Mouse (Mus musculus) midbrain, embryonic 15.5 days (tissue): ENCODE data around the gene Gm11992. TPM values are rescaled to one million over a fixed set of nuclear protein-coding genes. Genes with fewer than 3 reads are reported as not detected.

Source experiments
- ATAC-seq: fragments of 200-750 bp; cut with Nextera tagmentation; replicated peaks from 2 replicates; pipeline ENCODE4 v1.8.0; 2017; ENCODE audit warnings: moderate TSS enrichment
- H3K27ac ChIP-seq: fragments of 300-500 bp; sonication (generic); 2 replicates; pipeline ENCODE4 v1.5.1; 2015; ENCODE audit warnings: mild to moderate bottlenecking, inconsistent platforms
- H3K27me3 ChIP-seq: fragments of 300-500 bp; sonication (generic); replicated peaks from 2 replicates; pipeline ENCODE4 v1.6.1; 2015; ENCODE audit warnings: inconsistent platforms
- H3K36me3 ChIP-seq: fragments of 300-500 bp; sonication (generic); replicated peaks from 2 replicates; pipeline ENCODE4 v1.6.1; 2015; ENCODE audit warnings: inconsistent platforms
- H3K4me1 ChIP-seq: fragments of 300-500 bp; sonication (generic); 2 replicates; pipeline ENCODE4 v1.6.1; 2015; ENCODE audit warnings: inconsistent platforms
- H3K4me2 ChIP-seq: fragments of 300-500 bp; sonication (generic); 2 replicates; pipeline ENCODE4 v1.6.1; 2015; ENCODE audit warnings: inconsistent platforms, mild to moderate bottlenecking, moderate library complexity
- H3K4me3 ChIP-seq: fragments of 300-500 bp; sonication (generic); 2 replicates; pipeline ENCODE4 v1.5.1; 2015; ENCODE audit warnings: mild to moderate bottlenecking, inconsistent platforms
- H3K9ac ChIP-seq: fragments of 300-500 bp; sonication (generic); 2 replicates; pipeline ENCODE4 v1.6.1; 2015; ENCODE audit warnings: mild to moderate bottlenecking, inconsistent platforms
- H3K9me3 ChIP-seq: fragments of 300-500 bp; sonication (generic); 2 replicates; pipeline ENCODE4 v1.6.1; 2016; ENCODE audit warnings: inconsistent platforms
- WGBS: fragments of 180-500 bp; shearing (Covaris S2); methylation state at CpG from one replicate; pipeline ENCODE4 v1.1.7; 2015; ENCODE audit warnings: mixed read lengths; 5-methylcytosine and 5-hydroxymethylcytosine counted together
- polyA plus RNA-seq: library from polyadenylated mRNA; unstranded; fragments of >200 nt; fragmentation: Nextera tagmentation; extraction: Ambion mirVana; gene quantifications from 2 replicates; pipeline ENCODE4 v1.2.1, GENCODE M21; 2015

The Gm11992 gene
- 1.6 and 2.1 TPM in 2 replicates for polyA plus RNA-seq

- ATAC-seq: peak; percentile 100
- Histone ChIP-seq H3K9ac (peak within 1 kb of the TSS; percentile 31), H3K9me3 (no peaks in the 10 kb centered on the region), H3K4me1 (peaks cover 10% of the 10 kb centered on the region), H3K27me3 (peaks cover 12% of the 10 kb centered on the region), H3K36me3 (no peaks in the 10 kb centered on the region), H3K4me3 (peak within 1 kb of the TSS; percentile 55), H3K4me2 (peak within 1 kb of the TSS; percentile 98), H3K27ac (no peak within 1 kb of the TSS)
- 5% methylated on average over 21 of the region's 21 CpGs for WGBS
These were observed at the start of gene Gm11992 for GRCm38 (mm10) chr11:9048011-9048702. Gene Gm11992, plus strand, starts transcription at chr11:9048594.

GRCm38 (mm10) chr11:9008761-9009160, 39.6 kb upstream of the Gm11992 start:
- WGBS: 98% methylated on average over 5 of the region's 5 CpGs
- peaks cover 13% of the 10 kb centered on the region for H3K4me1 ChIP-seq
- no peak for ATAC-seq
- H3K4me2 ChIP-seq: no peak overlapping the region
- no peak overlapping the region for H3K9ac ChIP-seq
- H3K9me3 ChIP-seq: no peaks in the 10 kb centered on the region
- H3K4me3 ChIP-seq: no peak overlapping the region
- H3K27ac ChIP-seq: no peak overlapping the region
- H3K27me3 ChIP-seq: no peaks in the 10 kb centered on the region
- H3K36me3 ChIP-seq: 0 out of 2 replicates have a peak, but pooled peaks cover 7% of the 10 kb centered on the region

DNA sequence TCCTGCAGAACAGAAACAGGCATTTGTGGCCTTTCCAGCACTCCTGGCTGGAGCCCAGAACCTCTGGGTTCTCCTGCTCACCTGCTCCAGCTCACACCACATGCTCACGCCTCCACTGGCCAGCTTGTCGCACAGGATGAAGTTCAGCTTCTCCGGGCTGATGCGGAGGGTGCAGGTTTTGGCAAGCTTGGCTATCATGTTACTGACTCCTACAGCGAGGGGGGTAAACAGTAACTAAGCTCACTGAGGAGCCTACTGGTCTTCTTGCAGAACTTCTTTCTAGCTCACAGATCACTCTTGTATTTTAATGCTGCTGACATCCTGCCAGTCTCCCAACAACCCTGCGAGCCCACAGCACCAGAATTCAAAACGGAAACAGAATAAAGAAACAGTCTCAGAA, 38.0 kb upstream of the Gm11992 start:
- Histone ChIP-seq H3K4me3 (peak overlapping the region; percentile 73), H3K4me1 (peaks cover 13% of the 10 kb centered on the region), H3K36me3 (no peaks in the 10 kb centered on the region), H3K4me2 (peak overlapping the region; percentile 75), H3K27ac (peak overlapping the region; percentile 76), H3K9ac (peak overlapping the region; percentile 69), H3K9me3 (no peaks in the 10 kb centered on the region), H3K27me3 (no peaks in the 10 kb centered on the region)
- ATAC-seq: peak; percentile 67
- 0% methylated on average over 7 of the region's 7 CpGs for WGBS

DNA sequence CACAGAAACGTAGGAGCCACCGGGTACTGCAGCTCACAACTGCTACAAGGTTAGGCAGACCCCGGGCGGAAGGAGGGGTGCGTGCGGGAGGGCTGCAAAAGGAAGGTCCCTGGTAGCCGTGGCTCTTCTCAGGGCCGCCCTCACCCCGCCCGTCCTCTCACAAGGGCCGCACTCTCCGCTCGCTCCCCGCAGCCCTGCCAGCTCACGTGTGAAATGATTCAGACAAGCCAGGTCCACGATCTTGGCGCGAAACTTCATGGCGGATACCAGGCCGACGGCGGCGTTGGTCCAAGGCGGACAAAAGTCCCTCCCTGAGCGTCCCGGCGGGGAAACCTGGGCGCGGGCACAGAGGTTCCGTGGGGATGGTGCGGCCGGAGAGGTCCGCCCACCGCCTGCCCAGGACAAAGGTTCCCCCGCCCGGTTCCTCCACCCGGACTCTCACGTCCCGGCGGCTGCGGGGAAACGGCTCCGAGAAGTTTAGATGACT, 37.5 kb upstream of the Gm11992 start, which contains the start of gene Hus1:
Hus1 (minus strand) TSS at position 339 of the 487 bp plus-strand sequence.
- peak; percentile 97 for ATAC-seq
- H3K4me3 ChIP-seq: peak within 1 kb of the TSS; percentile 73
- H3K27ac ChIP-seq: peak within 1 kb of the TSS; percentile 76
- peaks cover 13% of the 10 kb centered on the region for H3K4me1 ChIP-seq
- peak within 1 kb of the TSS; percentile 69 for H3K9ac ChIP-seq
- no peaks in the 10 kb centered on the region for H3K27me3 ChIP-seq
- no peaks in the 10 kb centered on the region for H3K9me3 ChIP-seq
- no peaks in the 10 kb centered on the region for H3K36me3 ChIP-seq
- H3K4me2 ChIP-seq: peak within 1 kb of the TSS; percentile 75
- WGBS: under 1% methylated on average over 43 of the region's 43 CpGs

DNA sequence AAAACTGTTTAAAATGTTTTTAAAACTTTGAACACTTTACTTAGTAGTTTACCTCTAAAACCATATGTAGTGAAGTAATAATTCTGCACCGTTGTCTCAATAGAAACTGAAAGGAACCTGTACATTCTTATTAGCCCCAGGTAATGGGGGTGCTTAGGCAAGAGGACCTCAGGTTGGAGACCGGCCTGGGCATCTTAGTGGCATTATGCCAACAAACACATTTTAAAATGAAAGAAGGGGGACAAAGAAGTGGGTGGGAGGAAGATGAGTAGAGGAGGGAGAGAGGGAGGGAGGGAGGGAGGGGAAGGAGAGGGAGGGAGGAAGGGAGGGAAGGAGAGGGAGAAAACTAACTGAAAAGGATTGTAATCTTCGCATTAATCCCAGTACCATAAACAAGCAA, 37.0 kb upstream of the Gm11992 start:
- Histone ChIP-seq H3K36me3 (no peaks in the 10 kb centered on the region), H3K27me3 (no peaks in the 10 kb centered on the region), H3K4me1 (peaks cover 13% of the 10 kb centered on the region), H3K4me2 (peak overlapping the region; percentile 75), H3K27ac (peak overlapping the region; percentile 76; the same call in 1 of the 2 replicates), H3K9ac (peak overlapping the region; percentile 69), H3K4me3 (peak overlapping the region; percentile 73), H3K9me3 (no peaks in the 10 kb centered on the region)
- peak; percentile 34 for ATAC-seq
- WGBS: 2% methylated on average over 3 of the region's 3 CpGs

- no peaks in the 10 kb centered on the region for H3K36me3 ChIP-seq
- H3K9me3 ChIP-seq: no peaks in the 10 kb centered on the region
- peaks cover 8% of the 10 kb centered on the region for H3K4me1 ChIP-seq
- no peak for ATAC-seq
- 86% methylated on average over 3 of the region's 3 CpGs for WGBS
- H3K4me3 ChIP-seq: no peak overlapping the region
- H3K4me2 ChIP-seq: no peak overlapping the region
- no peaks in the 10 kb centered on the region for H3K27me3 ChIP-seq
- H3K9ac ChIP-seq: no peak overlapping the region
- no peak overlapping the region for H3K27ac ChIP-seq
These were observed 33.7 kb upstream of the Gm11992 start for GRCm38 (mm10) chr11:9014740-9015139.

GRCm38 (mm10) chr11:9018491-9019267, 29.7 kb upstream of the Gm11992 start:
- Histone ChIP-seq H3K9ac (no peak overlapping the region), H3K9me3 (no peaks in the 10 kb centered on the region), H3K27me3 (no peaks in the 10 kb centered on the region), H3K4me1 (no peaks in the 10 kb centered on the region), H3K4me3 (no peak overlapping the region), H3K36me3 (no peaks in the 10 kb centered on the region), H3K4me2 (no peak overlapping the region), H3K27ac (no peak overlapping the region)
- 79% methylated on average over 6 of the region's 6 CpGs for WGBS
- ATAC-seq: no peak

DNA sequence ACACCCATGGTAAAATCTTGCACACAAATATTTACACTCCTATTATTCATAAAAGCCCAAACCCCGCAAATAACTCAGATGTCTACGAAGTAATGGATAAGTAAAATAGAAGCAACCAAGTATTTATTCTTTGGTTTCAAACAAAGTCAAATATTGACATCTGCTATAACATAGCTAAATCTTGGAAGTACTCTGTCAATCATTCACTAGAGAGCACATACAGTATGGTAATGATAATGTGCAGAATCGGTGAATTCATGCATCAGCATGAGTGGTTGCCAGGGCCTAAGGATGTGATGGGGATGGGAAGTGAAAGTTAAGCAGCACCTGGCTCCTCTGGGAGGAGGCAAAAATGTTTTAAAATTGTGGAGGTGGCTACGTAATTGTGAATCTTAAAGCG, 28.2 kb upstream of the Gm11992 start:
- H3K27me3 ChIP-seq: no peaks in the 10 kb centered on the region
- no peak overlapping the region for H3K9ac ChIP-seq
- no peaks in the 10 kb centered on the region for H3K36me3 ChIP-seq
- H3K4me1 ChIP-seq: no peaks in the 10 kb centered on the region
- no peak overlapping the region for H3K4me2 ChIP-seq
- no peak overlapping the region for H3K27ac ChIP-seq
- H3K9me3 ChIP-seq: no peaks in the 10 kb centered on the region
- no peak for ATAC-seq
- WGBS: 96% methylated on average over 5 of the region's 5 CpGs
- H3K4me3 ChIP-seq: no peak overlapping the region

GRCm38 (mm10) chr11:9024782-9025181, 23.6 kb upstream of the Gm11992 start:
- ATAC-seq: no peak
- Histone ChIP-seq H3K9me3 (no peaks in the 10 kb centered on the region), H3K4me1 (no peaks in the 10 kb centered on the region), H3K27ac (no peak overlapping the region), H3K36me3 (no peaks in the 10 kb centered on the region), H3K4me3 (no peak overlapping the region), H3K27me3 (no peaks in the 10 kb centered on the region), H3K4me2 (no peak overlapping the region), H3K9ac (no peak overlapping the region)
- WGBS: 80% methylated on average over 7 of the region's 7 CpGs

- no peaks in the 10 kb centered on the region for H3K27me3 ChIP-seq
- no peak overlapping the region for H3K9ac ChIP-seq
- no peak overlapping the region for H3K4me2 ChIP-seq
- no peak overlapping the region for H3K27ac ChIP-seq
- no peak overlapping the region for H3K4me3 ChIP-seq
- no peaks in the 10 kb centered on the region for H3K36me3 ChIP-seq
- no peaks in the 10 kb centered on the region for H3K9me3 ChIP-seq
- WGBS: 73% methylated on average over 3 of the region's 3 CpGs
- no peaks in the 10 kb centered on the region for H3K4me1 ChIP-seq
- no peak for ATAC-seq
These were observed 23.2 kb upstream of the Gm11992 start for GRCm38 (mm10) chr11:9025211-9025610.

DNA sequence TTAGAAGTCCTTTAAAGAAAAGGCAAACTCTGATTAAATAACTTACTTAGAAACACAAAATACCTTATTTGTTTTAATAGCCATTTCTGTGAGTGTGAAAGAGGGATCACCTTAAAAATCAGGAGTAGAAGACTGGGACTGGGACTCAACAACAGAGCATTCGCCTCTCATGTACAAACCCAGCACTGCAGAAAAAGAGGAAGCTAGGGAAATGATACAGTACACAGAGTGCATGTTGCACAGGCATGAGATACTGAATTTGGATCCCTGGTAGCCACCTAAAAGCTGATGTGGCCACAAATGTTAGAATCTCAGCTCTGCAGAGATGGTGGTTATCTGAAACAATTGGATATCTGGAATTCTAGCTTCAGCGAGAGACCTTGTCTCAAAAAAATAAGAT, 16.9 kb upstream of the Gm11992 start:
- 90% methylated on average over 2 of the region's 2 CpGs for WGBS
- H3K36me3 ChIP-seq: no peaks in the 10 kb centered on the region
- no peaks in the 10 kb centered on the region for H3K9me3 ChIP-seq
- no peaks in the 10 kb centered on the region for H3K4me1 ChIP-seq
- no peak overlapping the region for H3K4me3 ChIP-seq
- no peak overlapping the region for H3K27ac ChIP-seq
- H3K4me2 ChIP-seq: no peak overlapping the region
- no peak overlapping the region for H3K9ac ChIP-seq
- no peaks in the 10 kb centered on the region for H3K27me3 ChIP-seq
- ATAC-seq: no peak

- no peak overlapping the region for H3K4me3 ChIP-seq
- no peak overlapping the region for H3K4me2 ChIP-seq
- WGBS: 90% methylated on average over 2 of the region's 2 CpGs
- H3K36me3 ChIP-seq: no peaks in the 10 kb centered on the region
- H3K9me3 ChIP-seq: no peaks in the 10 kb centered on the region
- peaks cover 12% of the 10 kb centered on the region for H3K27me3 ChIP-seq
- no peak overlapping the region for H3K27ac ChIP-seq
- peaks cover 10% of the 10 kb centered on the region for H3K4me1 ChIP-seq
- no peak for ATAC-seq
- H3K9ac ChIP-seq: no peak overlapping the region
These were observed 1.8 kb upstream of the Gm11992 start for GRCm38 (mm10) chr11:9046546-9046945.
